Mouse (Mus musculus): Measurements from ENCODE around the gene Fryl. TPM values are rescaled to one million over a fixed set of nuclear protein-coding genes. Genes with fewer than 3 reads are reported as not detected.

The Fryl gene
- polyA plus RNA-seq, 1 experiment from 2014 or later, result 48.7 TPM

DNA sequence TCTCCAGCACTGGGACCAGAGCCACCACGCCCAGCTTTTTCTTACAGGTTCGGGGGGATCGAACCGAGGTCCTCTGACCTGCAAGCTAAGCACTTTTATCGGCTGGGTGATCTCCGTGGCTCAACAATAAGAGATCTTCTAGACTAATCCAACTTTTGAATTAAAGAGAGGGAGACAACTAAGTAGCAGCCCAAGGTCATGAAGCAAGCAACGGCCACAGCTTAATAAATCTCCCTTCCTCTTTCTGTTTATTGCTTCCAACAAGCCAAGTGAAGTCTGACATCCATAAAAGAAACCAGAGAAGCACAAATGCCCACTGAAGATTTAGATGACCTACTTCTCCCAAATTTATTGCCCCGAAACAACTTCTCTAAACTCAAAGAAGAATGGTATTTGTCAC, 54.3 kb downstream of the Fryl start:
- Histone ChIP-seq H3K4me3 (no peak overlapping the region), H3K27ac (replicated peaks) (no peak overlapping the region), H3K9ac (replicated peaks) (no peak overlapping the region), H3K27me3 (no peaks in the 10 kb centered on the region), H3K4me1 (no peaks in the 10 kb centered on the region), H3K4me2 (replicated peaks) (no peak overlapping the region), H3K9me3 (no peaks in the 10 kb centered on the region), H3K36me3 (0 out of 2 replicates have a peak, but pooled peaks cover 6% of the 10 kb centered on the region)
- no peak for ATAC-seq (ENCODE audit: low FRiP score, low read depth)
- 87% methylated on average over 8 of the region's 8 CpGs for WGBS

DNA sequence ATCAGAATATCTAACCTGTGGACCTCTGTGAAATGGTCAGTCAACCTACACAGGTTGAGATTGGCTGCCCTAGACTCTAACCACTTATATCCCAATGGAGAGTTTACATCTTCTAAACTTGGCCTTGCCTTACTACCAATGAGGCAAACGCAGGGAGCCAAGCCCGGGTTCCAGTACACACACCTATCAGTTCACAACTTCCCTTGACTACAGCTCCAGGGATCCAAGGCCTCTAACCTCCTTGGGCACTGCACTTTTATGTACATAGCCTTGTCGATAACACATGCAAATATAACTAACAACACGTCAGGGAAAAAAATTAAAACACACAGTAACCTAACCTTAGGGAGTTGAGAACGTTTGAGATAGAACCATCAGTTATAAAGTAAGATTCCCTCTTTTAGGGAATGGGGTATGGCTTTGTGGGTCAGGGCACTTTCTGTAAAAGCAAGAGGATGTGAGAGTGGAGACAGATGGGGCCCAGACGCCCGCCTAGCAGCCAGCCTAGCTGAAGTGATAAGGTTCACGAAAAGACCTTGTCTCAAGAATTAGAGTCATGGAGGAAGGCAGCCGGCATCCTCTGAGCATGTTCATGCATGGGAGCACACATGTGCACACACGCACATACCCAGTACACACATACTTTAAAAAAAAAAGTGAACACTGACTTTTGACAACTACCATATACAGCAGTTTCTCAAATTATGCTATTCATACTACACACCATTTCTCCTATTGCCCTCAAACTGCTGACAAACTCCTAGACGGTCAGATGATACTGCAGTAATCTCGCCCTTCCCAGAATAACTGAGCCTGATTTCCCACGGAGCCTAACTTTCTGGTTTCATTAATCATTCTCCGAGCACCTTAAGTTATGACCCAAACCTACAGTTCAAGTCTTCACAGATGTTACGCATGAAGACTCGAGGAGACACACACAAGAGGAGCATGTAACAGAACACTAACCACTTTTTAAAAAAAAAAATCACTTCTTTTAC, 55.7 kb downstream of the Fryl start:
- no peaks in the 10 kb centered on the region for H3K9me3 ChIP-seq
- 92% methylated on average over 16 of the region's 16 CpGs for WGBS
- no peak overlapping the region for H3K27ac ChIP-seq (replicated peaks)
- no peak overlapping the region for H3K4me3 ChIP-seq
- H3K36me3 ChIP-seq, result 0 out of 2 replicates have a peak, but pooled peaks cover 6% of the 10 kb centered on the region
- H3K27me3 ChIP-seq, result no peaks in the 10 kb centered on the region
- no peaks in the 10 kb centered on the region for H3K4me1 ChIP-seq
- no peak overlapping the region for H3K9ac ChIP-seq (replicated peaks)
- no peak for ATAC-seq (ENCODE audit: low FRiP score, low read depth)
- H3K4me2 ChIP-seq (replicated peaks), result no peak overlapping the region

- H3K36me3 ChIP-seq, result 0 out of 2 replicates have a peak, but pooled peaks cover 7% of the 10 kb centered on the region
- H3K4me2 ChIP-seq (replicated peaks), result no peak overlapping the region
- WGBS, result 88% methylated on average over 2 of the region's 2 CpGs
- no peaks in the 10 kb centered on the region for H3K9me3 ChIP-seq
- H3K4me3 ChIP-seq, result no peak overlapping the region
- H3K27ac ChIP-seq (replicated peaks), result no peak overlapping the region
- H3K4me1 ChIP-seq, result no peaks in the 10 kb centered on the region
- ATAC-seq (ENCODE audit: low FRiP score, low read depth), result no peak
- no peak overlapping the region for H3K9ac ChIP-seq (replicated peaks)
- H3K27me3 ChIP-seq, result no peaks in the 10 kb centered on the region
Measured at GRCm38 (mm10) chr5:73199586-73199985, 56.8 kb downstream of the Fryl start.

DNA sequence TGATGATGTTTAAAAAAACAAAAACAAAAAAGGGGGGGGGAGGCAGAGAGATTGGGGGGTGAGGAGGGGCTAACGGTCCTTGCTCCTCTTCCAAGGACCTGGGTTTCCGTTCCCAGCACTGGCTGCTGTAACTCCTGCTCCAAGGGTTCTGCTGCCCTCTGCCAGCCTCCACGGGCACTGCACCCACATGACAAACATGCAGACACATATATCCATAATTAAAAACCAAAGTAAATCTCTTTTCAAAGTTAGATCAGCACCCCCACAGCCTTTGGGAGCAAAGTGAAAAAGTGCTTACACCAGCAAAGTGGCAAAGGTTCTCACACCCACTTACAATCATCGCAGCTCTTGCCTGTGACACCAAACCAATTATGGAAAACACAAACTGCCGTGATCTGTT, 57.7 kb downstream of the Fryl start:
- ATAC-seq (ENCODE audit: low FRiP score, low read depth), result no peak
- H3K9ac ChIP-seq (replicated peaks), result no peak overlapping the region
- WGBS, result 95% methylated on average over 5 of the region's 5 CpGs
- H3K4me1 ChIP-seq, result no peaks in the 10 kb centered on the region
- H3K4me2 ChIP-seq (replicated peaks), result no peak overlapping the region
- H3K4me3 ChIP-seq, result no peak overlapping the region
- no peaks in the 10 kb centered on the region for H3K9me3 ChIP-seq
- no peaks in the 10 kb centered on the region for H3K27me3 ChIP-seq
- H3K36me3 ChIP-seq, result peaks cover 9% of the 10 kb centered on the region; the same call in 1 of the 2 replicates
- no peak overlapping the region for H3K27ac ChIP-seq (replicated peaks)

GRCm38 (mm10) chr5:73197796-73198195, 58.6 kb downstream of the Fryl start:
- 94% methylated on average over 7 of the region's 7 CpGs for WGBS
- Histone ChIP-seq H3K27me3 (no peaks in the 10 kb centered on the region), H3K4me1 (no peaks in the 10 kb centered on the region), H3K27ac (replicated peaks) (no peak overlapping the region), H3K9me3 (no peaks in the 10 kb centered on the region), H3K36me3 (peaks cover 9% of the 10 kb centered on the region; the same call in 1 of the 2 replicates), H3K4me2 (replicated peaks) (no peak overlapping the region), H3K4me3 (no peak overlapping the region), H3K9ac (replicated peaks) (no peak overlapping the region)
- no peak for ATAC-seq (ENCODE audit: low FRiP score, low read depth)

- H3K27me3 ChIP-seq, result no peaks in the 10 kb centered on the region
- H3K4me2 ChIP-seq (replicated peaks), result no peak overlapping the region
- no peak overlapping the region for H3K9ac ChIP-seq (replicated peaks)
- H3K9me3 ChIP-seq, result no peaks in the 10 kb centered on the region
- H3K4me1 ChIP-seq, result no peaks in the 10 kb centered on the region; the same call in 1 of the 2 replicates
- no peak overlapping the region for H3K27ac ChIP-seq (replicated peaks)
- H3K4me3 ChIP-seq, result no peak overlapping the region
- H3K36me3 ChIP-seq, result peaks cover 9% of the 10 kb centered on the region; the same call in 1 of the 2 replicates
- no peak for ATAC-seq (ENCODE audit: low FRiP score, low read depth)
- 95% methylated on average over 14 of the region's 14 CpGs for WGBS
Measured at GRCm38 (mm10) chr5:73194740-73195139, 61.7 kb downstream of the Fryl start.

- peaks cover 9% of the 10 kb centered on the region; the same call in 1 of the 2 replicates for H3K36me3 ChIP-seq
- no peaks in the 10 kb centered on the region; the same call in 1 of the 2 replicates for H3K4me1 ChIP-seq
- H3K9ac ChIP-seq (replicated peaks), result no peak overlapping the region
- H3K9me3 ChIP-seq, result no peaks in the 10 kb centered on the region
- 91% methylated on average over 8 of the region's 8 CpGs for WGBS
- ATAC-seq (ENCODE audit: low FRiP score, low read depth), result no peak
- no peaks in the 10 kb centered on the region for H3K27me3 ChIP-seq
- H3K27ac ChIP-seq (replicated peaks), result no peak overlapping the region
- no peak overlapping the region for H3K4me2 ChIP-seq (replicated peaks)
- H3K4me3 ChIP-seq, result no peak overlapping the region
Measured at GRCm38 (mm10) chr5:73194083-73194570, 62.3 kb downstream of the Fryl start.

DNA sequence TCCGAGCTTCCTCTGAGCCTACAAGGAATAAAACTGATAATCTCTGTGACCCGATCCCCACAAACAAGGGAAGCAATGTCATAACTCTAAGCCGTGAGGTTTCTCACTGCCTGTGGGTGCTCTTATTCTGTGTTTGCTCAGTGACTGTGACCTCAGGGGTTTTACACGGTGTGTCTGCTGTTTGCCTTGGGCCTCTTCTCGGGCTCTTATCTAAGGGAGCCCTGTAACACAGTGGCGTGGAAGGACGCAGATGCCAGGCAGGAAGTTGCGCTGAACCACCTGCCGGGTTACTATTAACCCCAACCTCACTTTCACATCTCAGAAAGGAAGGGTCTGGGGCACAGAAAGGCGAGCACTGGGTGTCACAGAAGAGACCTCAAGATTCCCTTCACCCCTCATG, 62.8 kb downstream of the Fryl start:
- 76% methylated on average over 10 of the region's 10 CpGs for WGBS

GRCm38 (mm10) chr5:73192870-73193576, 63.4 kb downstream of the Fryl start:
- Histone ChIP-seq H3K4me2 (replicated peaks) (no peak overlapping the region), H3K36me3 (peaks cover 9% of the 10 kb centered on the region; the same call in 1 of the 2 replicates), H3K9ac (replicated peaks) (no peak overlapping the region), H3K4me1 (no peaks in the 10 kb centered on the region; the same call in 1 of the 2 replicates), H3K4me3 (no peak overlapping the region), H3K9me3 (no peaks in the 10 kb centered on the region), H3K27me3 (no peaks in the 10 kb centered on the region), H3K27ac (replicated peaks) (no peak overlapping the region)
- ATAC-seq (ENCODE audit: low FRiP score, low read depth), result no peak
- 82% methylated on average over 13 of the region's 13 CpGs for WGBS

More for the DNA sequence above, 62.8 kb downstream of the Fryl start:
- no peak overlapping the region for H3K4me3 ChIP-seq
- H3K27ac ChIP-seq (replicated peaks), result no peak overlapping the region
- no peak overlapping the region for H3K9ac ChIP-seq (replicated peaks)
- no peaks in the 10 kb centered on the region; the same call in 1 of the 2 replicates for H3K4me1 ChIP-seq
- no peaks in the 10 kb centered on the region for H3K27me3 ChIP-seq
- no peak overlapping the region for H3K4me2 ChIP-seq (replicated peaks)
- no peaks in the 10 kb centered on the region for H3K9me3 ChIP-seq
- peaks cover 9% of the 10 kb centered on the region; the same call in 1 of the 2 replicates for H3K36me3 ChIP-seq
- ATAC-seq (ENCODE audit: low FRiP score, low read depth), result no peak

- no peak overlapping the region for H3K4me3 ChIP-seq
- H3K4me2 ChIP-seq (replicated peaks), result no peak overlapping the region
- no peaks in the 10 kb centered on the region; the same call in 1 of the 2 replicates for H3K4me1 ChIP-seq
- H3K27ac ChIP-seq (replicated peaks), result no peak overlapping the region
- 87% methylated on average over 11 of the region's 11 CpGs for WGBS
- ATAC-seq (ENCODE audit: low FRiP score, low read depth), result no peak
- H3K27me3 ChIP-seq, result no peaks in the 10 kb centered on the region
- H3K9me3 ChIP-seq, result no peaks in the 10 kb centered on the region
- peaks cover 9% of the 10 kb centered on the region; the same call in 1 of the 2 replicates for H3K36me3 ChIP-seq
- H3K9ac ChIP-seq (replicated peaks), result no peak overlapping the region
Measured at GRCm38 (mm10) chr5:73191765-73192164, 64.7 kb downstream of the Fryl start.

DNA sequence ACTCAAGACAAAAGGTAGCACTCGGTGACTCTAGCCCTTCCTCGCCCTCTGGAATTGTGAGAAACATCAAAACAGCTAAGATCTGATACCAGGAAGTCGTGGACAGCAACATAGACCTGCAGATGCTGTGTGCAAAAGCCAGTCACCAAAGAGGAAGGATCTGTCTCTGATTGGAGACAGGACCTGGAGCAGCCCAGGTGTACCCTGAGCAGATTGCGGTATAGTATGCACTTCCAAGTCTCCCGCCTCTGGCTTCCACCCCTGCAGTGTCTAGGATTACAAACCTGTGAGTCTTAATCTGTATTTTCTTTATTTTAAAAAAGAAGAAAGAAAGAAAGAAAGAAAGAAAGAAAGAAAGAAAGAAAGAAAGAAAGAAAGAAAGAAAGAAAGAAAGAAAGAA, 66.3 kb downstream of the Fryl start:
- Histone ChIP-seq H3K4me3 (no peak overlapping the region), H3K27me3 (no peaks in the 10 kb centered on the region), H3K4me1 (no peaks in the 10 kb centered on the region; the same call in 1 of the 2 replicates), H3K9ac (replicated peaks) (no peak overlapping the region), H3K36me3 (peaks cover 9% of the 10 kb centered on the region; the same call in 1 of the 2 replicates), H3K27ac (replicated peaks) (no peak overlapping the region), H3K9me3 (no peaks in the 10 kb centered on the region), H3K4me2 (replicated peaks) (no peak overlapping the region)
- ATAC-seq (ENCODE audit: low FRiP score, low read depth), result no peak
- 79% methylated on average over 5 of the region's 5 CpGs for WGBS
